Mouse (Mus musculus) bone marrow macrophage, adult 2 months (primary cell): ENCODE results near the gene Lss. TPM values are rescaled to one million over a fixed set of nuclear protein-coding genes. Genes with fewer than 3 reads are reported as not detected.

ENCODE experiments used
- H3K27ac ChIP-seq: 2 replicates; pipeline ENCODE4 v1.5.1; 2012; ENCODE audit warnings: low read depth, low read length; ENCODE audit not compliant: insufficient read depth
- H3K4me1 ChIP-seq: 2 replicates; pipeline ENCODE4 v1.6.1; 2012; ENCODE audit warnings: low read length; ENCODE audit not compliant: control insufficient read depth, insufficient read depth
- H3K4me3 ChIP-seq: 2 replicates; pipeline ENCODE4 v1.5.1; 2012; ENCODE audit warnings: mild to moderate bottlenecking, low read length, moderate library complexity; ENCODE audit not compliant: insufficient read depth
- CTCF ChIP-seq: IDR thresholded peaks from 2 replicates; pipeline ENCODE4 v1.5.1; 2012; ENCODE audit warnings: low read depth, mild to moderate bottlenecking, low read length, moderate library complexity
- POLR2A ChIP-seq: IDR thresholded peaks from 2 replicates; pipeline ENCODE4 v1.6.1; 2012; ENCODE audit warnings: mild to moderate bottlenecking, low read depth, low read length, borderline replicate concordance
- polyA plus RNA-seq: library from polyadenylated mRNA; stranded (reverse); fragments of >200 nt; gene quantifications from 2 replicates; pipeline ENCODE4 v1.2.4, GENCODE M21; 2012; ENCODE audit not compliant: missing spikeins, insufficient read depth, insufficient read length

Lss gene
- 10.9 and 11.0 TPM in 2 replicates for polyA plus RNA-seq

DNA sequence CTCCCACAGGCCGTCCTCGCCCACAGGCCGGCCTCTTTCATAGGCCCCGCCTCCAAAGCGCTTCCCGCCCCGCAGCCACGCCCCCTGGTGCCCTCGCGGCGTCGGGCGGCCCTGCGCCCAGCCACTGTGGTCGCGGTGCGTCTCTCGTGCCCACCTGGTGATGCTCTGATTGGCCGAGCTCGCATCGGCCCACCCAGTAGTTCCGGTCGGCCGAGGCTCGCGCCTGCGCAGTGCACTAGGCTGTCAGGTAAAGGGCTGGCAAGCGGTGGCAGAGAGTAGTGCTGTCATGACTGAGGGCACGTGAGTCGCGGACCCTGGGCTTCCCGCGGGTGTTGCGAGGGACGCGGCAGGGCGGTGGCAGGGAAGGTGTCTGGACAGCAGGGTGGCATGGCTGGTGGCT is at the start of gene Lss:
Gene Lss (plus strand): TSS at position 214 of the 400 bp plus-strand sequence.
- peak within 1 kb of the TSS; percentile 56 for H3K27ac ChIP-seq
- H3K4me3 ChIP-seq: peak within 1 kb of the TSS; percentile 96
- no peak for TF ChIP-seq CTCF
- no peak for TF ChIP-seq POLR2A
- H3K4me1 ChIP-seq: peaks cover 13% of the 10 kb centered on the region; the same call in 1 of the 2 replicates

DNA sequence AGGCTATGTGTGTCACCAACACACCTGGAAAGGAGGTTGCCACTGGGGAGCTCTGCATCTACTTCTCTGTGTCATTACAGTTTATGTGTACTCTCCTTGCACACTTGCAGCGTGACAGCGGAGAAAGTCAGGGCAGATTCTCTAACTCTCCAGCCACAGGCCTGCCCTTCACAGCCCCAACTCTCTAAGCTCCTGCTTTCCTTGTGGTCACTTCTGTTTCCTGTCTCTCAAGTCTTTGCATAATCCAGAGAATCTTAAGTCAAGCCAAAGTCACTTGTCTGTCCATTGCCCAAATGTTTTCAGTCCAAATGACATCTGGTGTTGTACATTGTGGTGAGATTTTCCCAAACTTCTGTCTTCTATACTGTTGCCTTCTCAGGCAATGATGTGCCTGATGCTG is 45.1 kb upstream of the Lss start:
- H3K4me1 ChIP-seq: peaks cover 8% of the 10 kb centered on the region
- H3K27ac ChIP-seq: no peak overlapping the region
- TF ChIP-seq POLR2A: no peak
- TF ChIP-seq CTCF: no peak
- H3K4me3 ChIP-seq: no peak overlapping the region

DNA sequence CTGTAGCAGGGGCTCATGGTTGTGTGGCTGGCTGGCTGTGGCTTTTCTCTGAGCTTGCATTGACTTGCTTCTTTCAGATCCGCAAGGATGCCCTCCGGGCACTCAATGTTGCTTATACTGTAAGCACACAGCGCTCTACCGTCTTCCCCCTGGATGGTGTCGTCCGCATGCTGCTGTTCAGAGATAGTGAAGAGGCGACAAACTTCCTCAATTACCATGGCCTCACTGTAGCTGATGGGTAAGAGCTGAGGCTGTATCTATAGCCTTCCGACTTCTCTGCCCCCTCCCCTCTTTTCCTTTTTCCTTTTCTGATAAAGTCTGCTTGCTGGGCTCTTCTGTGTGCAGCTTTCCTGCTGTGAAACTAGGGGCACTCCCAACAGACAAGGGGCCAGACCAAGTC is 43.1 kb upstream of the Lss start:
- TF ChIP-seq CTCF (no peak), POLR2A (no peak)
- Histone ChIP-seq H3K27ac (no peak overlapping the region), H3K4me1 (peaks cover 8% of the 10 kb centered on the region), H3K4me3 (no peak overlapping the region)

DNA sequence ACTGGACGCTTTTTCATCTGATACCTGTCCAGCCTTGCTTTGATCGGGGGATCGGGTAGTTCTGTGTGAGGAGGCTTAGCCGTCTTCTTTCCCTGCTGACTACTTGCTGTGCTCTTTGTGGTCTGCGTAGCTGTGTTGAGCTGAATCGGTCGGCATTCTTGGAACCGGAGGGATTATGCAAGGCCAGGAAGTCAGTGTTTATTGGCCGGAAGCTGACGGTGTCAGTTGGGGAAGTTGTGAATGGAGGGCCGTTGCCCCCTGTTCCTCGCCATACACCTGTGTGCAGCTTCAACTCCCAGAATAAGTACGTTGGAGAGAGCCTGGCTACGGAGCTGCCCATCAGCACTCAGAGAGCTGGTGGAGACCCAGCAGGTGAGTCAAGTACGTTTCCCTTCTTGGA is 42.2 kb upstream of the Lss start:
- Histone ChIP-seq H3K4me1 (peaks cover 8% of the 10 kb centered on the region), H3K4me3 (no peak overlapping the region), H3K27ac (no peak overlapping the region)
- TF ChIP-seq CTCF: no peak
- TF ChIP-seq POLR2A: no peak

DNA sequence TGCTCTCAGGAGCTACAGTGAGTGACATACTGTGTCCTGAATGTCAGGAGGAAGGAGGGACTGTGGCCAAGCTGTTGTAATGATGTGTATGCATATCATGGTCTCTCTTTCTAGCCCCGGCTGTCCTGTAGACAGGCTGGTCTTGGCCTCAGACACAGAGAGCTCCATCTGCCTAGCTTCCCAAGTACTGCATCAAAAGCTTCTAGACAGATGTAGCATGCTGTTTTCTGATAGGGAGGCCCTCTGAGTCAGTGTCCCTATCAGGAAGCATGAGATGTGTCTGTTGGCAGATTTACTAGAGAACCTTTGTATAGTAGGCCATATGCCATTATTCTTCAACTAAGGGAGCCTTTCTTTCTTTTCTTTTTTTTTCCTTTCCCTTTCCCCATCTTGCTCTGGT is 37.9 kb upstream of the Lss start:
- Histone ChIP-seq H3K4me1 (no peaks in the 10 kb centered on the region), H3K4me3 (no peak overlapping the region), H3K27ac (no peak overlapping the region)
- TF ChIP-seq POLR2A (no peak), CTCF (no peak)

DNA sequence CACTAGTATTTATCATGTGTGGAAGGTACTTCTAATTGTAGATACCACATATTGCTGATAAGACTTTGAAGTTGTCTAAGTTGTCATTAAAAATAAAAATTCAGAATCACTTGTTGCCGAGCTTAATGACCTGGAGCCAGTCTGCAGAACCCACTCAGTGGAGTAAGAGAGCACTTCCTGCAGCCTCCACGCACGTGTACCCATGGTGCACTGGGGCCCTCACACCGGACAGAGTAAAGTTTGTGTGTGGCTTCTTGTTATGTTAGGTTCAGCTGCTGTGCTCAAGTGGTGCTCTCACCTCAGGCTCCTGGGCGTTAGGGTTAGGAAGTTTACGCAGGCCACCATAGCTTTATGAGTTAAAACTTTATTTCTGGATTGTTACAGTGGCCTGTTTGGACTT is 35.9 kb upstream of the Lss start:
- TF ChIP-seq CTCF: no peak
- TF ChIP-seq POLR2A: no peak
- H3K4me3 ChIP-seq: no peak overlapping the region
- no peak overlapping the region for H3K27ac ChIP-seq
- no peaks in the 10 kb centered on the region for H3K4me1 ChIP-seq

DNA sequence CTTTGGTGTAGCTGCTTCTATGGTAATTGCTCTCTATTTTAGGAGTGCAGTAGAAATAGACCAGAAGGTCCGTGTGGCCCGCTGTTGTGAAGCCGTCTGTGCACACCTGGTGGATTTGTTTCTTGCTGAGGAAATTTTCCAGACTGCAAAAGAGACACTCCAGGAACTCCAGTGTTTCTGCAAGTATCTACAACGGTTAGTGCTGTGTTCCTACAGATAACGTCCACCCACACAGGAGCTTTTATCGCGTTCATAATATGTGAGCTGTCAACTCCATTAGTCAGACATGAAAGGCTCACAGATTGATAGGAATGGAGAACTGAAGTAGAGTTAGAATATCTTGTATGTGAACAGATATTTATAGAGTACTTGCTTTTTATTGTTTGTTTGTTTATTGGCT is 35.0 kb upstream of the Lss start:
- TF ChIP-seq POLR2A (no peak), CTCF (no peak)
- Histone ChIP-seq H3K4me1 (no peaks in the 10 kb centered on the region), H3K27ac (no peak overlapping the region), H3K4me3 (no peak overlapping the region)

DNA sequence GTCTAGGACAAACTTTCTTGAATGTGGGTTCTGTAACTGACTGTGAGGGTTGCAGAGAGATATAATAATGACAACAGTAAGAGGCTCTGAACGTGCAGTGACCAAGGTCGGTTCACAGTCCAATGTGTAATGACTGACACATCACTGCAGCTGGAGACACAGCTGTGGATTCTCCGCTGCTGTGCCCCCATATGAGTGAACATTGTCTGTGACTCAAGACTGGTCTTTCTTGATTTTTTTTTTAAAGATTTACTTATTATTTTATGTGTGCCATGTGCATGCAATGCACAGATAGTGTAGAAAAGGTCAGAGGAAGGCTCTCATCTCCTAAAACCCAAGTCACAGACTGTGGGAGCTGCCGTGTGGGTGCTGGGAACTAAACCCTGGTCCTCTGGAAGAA is 33.9 kb upstream of the Lss start:
- no peak for TF ChIP-seq POLR2A
- TF ChIP-seq CTCF: no peak

DNA sequence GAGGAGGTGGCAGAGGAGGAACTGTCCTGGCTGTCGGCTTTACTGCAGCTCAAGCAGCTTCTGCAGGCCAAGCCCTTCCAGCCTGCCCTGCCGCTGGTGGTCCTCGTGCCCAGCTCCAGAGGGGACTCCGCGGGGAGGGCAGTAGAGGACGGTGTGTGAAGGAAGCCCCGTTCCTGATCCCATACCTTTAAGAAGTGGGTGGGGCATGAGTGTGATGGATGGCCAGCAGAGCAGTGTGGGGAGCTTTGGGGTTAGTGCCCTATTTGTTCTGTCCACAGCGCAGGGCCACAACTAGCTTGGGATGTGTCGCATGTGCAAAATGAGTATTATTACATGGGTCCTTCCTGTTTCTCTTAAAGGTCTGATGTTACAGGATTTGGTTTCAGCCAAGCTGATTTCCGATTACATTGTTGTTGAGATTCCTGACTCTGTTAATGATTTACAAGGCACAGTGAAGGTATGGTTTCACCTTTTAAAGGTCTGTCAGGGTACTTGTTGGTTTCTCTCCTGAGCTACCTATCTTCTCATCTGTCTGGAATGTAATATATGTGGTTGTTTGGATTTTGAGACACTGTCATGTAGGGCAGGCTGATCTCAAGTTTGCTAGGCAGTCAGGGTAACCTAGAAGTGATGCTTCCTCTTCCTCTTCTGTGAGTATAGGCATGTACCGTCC is 27.0 kb upstream of the Lss start:
- Histone ChIP-seq H3K27ac (no peak overlapping the region), H3K4me1 (no peaks in the 10 kb centered on the region), H3K4me3 (no peak overlapping the region)
- no peak for TF ChIP-seq CTCF
- no peak for TF ChIP-seq POLR2A

More for the DNA sequence above, 33.9 kb upstream of the Lss start:
- Histone ChIP-seq H3K4me1 (no peaks in the 10 kb centered on the region), H3K4me3 (no peak overlapping the region), H3K27ac (no peak overlapping the region)

DNA sequence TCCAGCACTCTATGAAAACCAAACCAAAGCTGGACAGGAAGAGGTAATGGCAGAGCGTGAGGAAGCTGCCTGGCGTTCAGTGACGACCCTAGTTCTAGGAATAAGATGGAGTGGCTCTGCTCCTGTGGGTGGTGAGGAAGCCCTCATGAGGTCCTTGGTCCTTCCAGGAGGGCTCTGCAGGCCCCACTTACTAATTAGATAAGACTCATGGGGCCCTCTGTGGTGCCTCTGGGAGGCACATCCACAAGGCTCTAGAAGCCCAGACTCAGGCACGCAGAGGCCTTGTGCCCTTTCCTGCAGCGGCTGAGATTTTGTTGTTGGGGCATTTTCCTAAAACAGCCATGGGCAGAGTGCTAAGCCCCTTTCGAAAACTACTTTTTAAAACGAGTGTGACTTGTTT is 25.5 kb upstream of the Lss start:
- H3K4me1 ChIP-seq: peaks cover 3% of the 10 kb centered on the region
- no peak overlapping the region for H3K4me3 ChIP-seq
- H3K27ac ChIP-seq: no peak overlapping the region
- no peak for TF ChIP-seq POLR2A
- TF ChIP-seq CTCF: no peak
